Mouse (Mus musculus) layer of hippocampus, adult 18-20 months (tissue): ENCODE results near the gene Neb. TPM values are rescaled to one million over a fixed set of nuclear protein-coding genes. Genes with fewer than 3 reads are reported as not detected.
A peak's percentile ranks its signal among the peaks of the same experiment; 100 is the strongest.

Experiments
- DNase-seq, 2 experiments: peaks; one replicate each; pipeline ENCODE4 v3.0.0; 2022; ENCODE audit warnings: low spot score in 2 of 2
- total RNA-seq, 2 experiments: library from RNA; stranded (reverse); gene quantifications; 2 replicates each; pipeline ENCODE4 v1.2.3; 2021

The Neb gene
- total RNA-seq, 2 experiments from 2014 or later = 1.4 to 1.7 TPM

- no peak for DNase-seq
These were observed 63.1 kb downstream of the Neb start for GRCm38 (mm10) chr2:52314922-52315730.

GRCm38 (mm10) chr2:52310757-52311156 is 67.5 kb downstream of the Neb start:
- DNase-seq = peak; percentile 23 to 68

- no peak for DNase-seq
These were observed 71.6 kb downstream of the Neb start for GRCm38 (mm10) chr2:52306635-52307034.

GRCm38 (mm10) chr2:52304554-52304953 is 73.7 kb downstream of the Neb start:
- DNase-seq = no peak

- DNase-seq = peak in 1 of 2 experiments; percentile 13
These were observed 74.9 kb downstream of the Neb start for GRCm38 (mm10) chr2:52303405-52303804.

GRCm38 (mm10) chr2:52297969-52298368 is 80.3 kb downstream of the Neb start:
- no peak for DNase-seq

GRCm38 (mm10) chr2:52296779-52297178 is 81.5 kb downstream of the Neb start:
- DNase-seq = no peak

GRCm38 (mm10) chr2:52287436-52287835 is 90.8 kb downstream of the Neb start:
- DNase-seq = no peak

- no peak for DNase-seq
These were observed 91.9 kb downstream of the Neb start for GRCm38 (mm10) chr2:52286421-52286820.

- DNase-seq = no peak
These were observed 106.1 kb downstream of the Neb start for GRCm38 (mm10) chr2:52272146-52272545.

GRCm38 (mm10) chr2:52270911-52271310 is 107.4 kb downstream of the Neb start:
- DNase-seq = no peak

GRCm38 (mm10) chr2:52262149-52262548 is 116.1 kb downstream of the Neb start:
- DNase-seq = peak; percentile 11 to 65

- no peak for DNase-seq
These were observed 126.2 kb downstream of the Neb start for GRCm38 (mm10) chr2:52252037-52252436.

- DNase-seq = peak; percentile 14 to 49
These were observed 129.9 kb downstream of the Neb start for GRCm38 (mm10) chr2:52248316-52248826.

GRCm38 (mm10) chr2:52245091-52245490 is 133.2 kb downstream of the Neb start:
- DNase-seq = no peak

- no peak for DNase-seq
These were observed 135.6 kb downstream of the Neb start for GRCm38 (mm10) chr2:52242691-52243090.

GRCm38 (mm10) chr2:52237892-52238291 is 140.4 kb downstream of the Neb start:
- DNase-seq = no peak

GRCm38 (mm10) chr2:52227584-52227983 is 150.7 kb downstream of the Neb start:
- no peak for DNase-seq

GRCm38 (mm10) chr2:52224366-52224765 is 153.9 kb downstream of the Neb start:
- no peak for DNase-seq

- DNase-seq = peak in 1 of 2 experiments; percentile 55
These were observed 158.2 kb downstream of the Neb start for GRCm38 (mm10) chr2:52220074-52220473.

GRCm38 (mm10) chr2:52215945-52216344 is 162.3 kb downstream of the Neb start:
- no peak for DNase-seq

GRCm38 (mm10) chr2:52212561-52212961 is 165.7 kb downstream of the Neb start:
- no peak for DNase-seq

- no peak for DNase-seq
These were observed 166.8 kb downstream of the Neb start for GRCm38 (mm10) chr2:52211358-52211899.
